Mouse (Mus musculus) testis, adult 2 months (tissue): ENCODE data around the gene Cyp3a13.
"Not testable (repeated sequence)": the region's sequence is repeated elsewhere in the genome, so short reads cannot be mapped to it uniquely, and the experiment has no call there.

Experiments
- CTCF ChIP-seq: fragments of 200-500 bp; IDR thresholded peaks from 2 replicates; pipeline ENCODE4 v1.5.1; 2012; ENCODE audit warnings: low read depth, mild to moderate bottlenecking, inconsistent platforms, low read length, moderate library complexity; ENCODE audit not compliant: control insufficient read depth, insufficient read depth, insufficient replicate concordance
- POLR2A ChIP-seq: fragments of 200-500 bp; IDR thresholded peaks from 2 replicates; pipeline ENCODE4 v1.6.1; 2012; ENCODE audit warnings: low read depth, mild to moderate bottlenecking, inconsistent platforms, low read length, moderate library complexity; ENCODE audit not compliant: control insufficient read depth

GRCm38 (mm10) chr5:137850313-137850712 lies 71.1 kb downstream of the Cyp3a13 start:
- not testable (repeated sequence) for TF ChIP-seq CTCF, POLR2A
